Mouse (Mus musculus) E14TG2a.4 (cell line): ENCODE results near the gene Mid2.

ENCODE experiments used
- CTCF ChIP-seq: conservative IDR thresholded peaks from 2 replicates; pipeline ENCODE4 v1.5.1; 2014; ENCODE audit warnings: low read length
- NANOG ChIP-seq: IDR thresholded peaks from 2 replicates; pipeline ENCODE4 v1.6.1; 2014; ENCODE audit warnings: borderline replicate concordance, low read length, mixed read lengths
- POU5F1 ChIP-seq: IDR thresholded peaks from 2 replicates; pipeline ENCODE4 v1.6.1; 2014; ENCODE audit warnings: low read length, borderline replicate concordance

- TF ChIP-seq CTCF (no peak), NANOG (no peak), POU5F1 (no peak)
These were observed 140.9 kb downstream of the Mid2 start for GRCm38 (mm10) chrX:140805340-140805739.
